Mouse (Mus musculus): ENCODE measurements around the gene Col24a1.

GRCm38 (mm10) chr3:145402257-145402656, 110.0 kb downstream of the Col24a1 start:
- TF ChIP-seq CTCF (IDR thresholded peaks at IDR 0.05; ENCODE audit: extremely low read depth, insufficient read depth, low read length) (no peak), POLR2A (IDR thresholded peaks at IDR 0.05; ENCODE audit: extremely low read depth, insufficient read depth, low read length) (no peak)
